Mouse (Mus musculus): ENCODE data around the gene Gm9045. TPM values are rescaled to one million over a fixed set of nuclear protein-coding genes. Genes with fewer than 3 reads are reported as not detected.
"Not testable (repeated sequence)": the region's sequence is repeated elsewhere in the genome, so short reads cannot be mapped to it uniquely, and the experiment has no call there.

Gm9045 gene
- 0.06 and 0.12 TPM in 2 replicates for polyA plus RNA-seq (2016; fragmentation: Nextera tagmentation; extraction: Ambion mirVana)

- H3K4me1 ChIP-seq; H3K27ac ChIP-seq (replicated peaks); H3K4me3 ChIP-seq; H3K36me3 ChIP-seq; H3K27me3 ChIP-seq (ENCODE audit: low read depth, poor library complexity, severe bottlenecking); H3K9me3 ChIP-seq (replicated peaks); DNase-seq (ENCODE audit: low spot score): not testable (repeated sequence)
- no CpG with 5 or more reads among the region's 14 CpGs for WGBS
These were observed at the start of gene Gm9045 for GRCm38 (mm10) chr10:118337731-118338130. Gene Gm9045 (minus strand): TSS chr10:118337831.

GRCm38 (mm10) chr10:118370443-118370842 lies 32.8 kb upstream of the Gm9045 start:
- 19% methylated on average over 10 of the region's 10 CpGs for WGBS
- DNase-seq (ENCODE audit: low spot score): peak; percentile 82
- no peak overlapping the region for H3K27ac ChIP-seq (replicated peaks)
- H3K4me3 ChIP-seq: peak overlapping the region; percentile 16; the same call in 1 of the 2 replicates
- H3K36me3 ChIP-seq: no peaks in the 10 kb centered on the region
- no peaks in the 10 kb centered on the region for H3K4me1 ChIP-seq
- no peaks in the 10 kb centered on the region for H3K27me3 ChIP-seq (ENCODE audit: low read depth, poor library complexity, severe bottlenecking)
- 0 out of 2 replicates have a peak, but pooled peaks cover 4% of the 10 kb centered on the region for H3K9me3 ChIP-seq (replicated peaks)

- no peaks in the 10 kb centered on the region for H3K36me3 ChIP-seq
- no peak overlapping the region for H3K4me3 ChIP-seq
- no peak overlapping the region for H3K27ac ChIP-seq (replicated peaks)
- 88% methylated on average over 9 of the region's 9 CpGs for WGBS
- DNase-seq (ENCODE audit: low spot score): no peak
- H3K27me3 ChIP-seq (ENCODE audit: low read depth, poor library complexity, severe bottlenecking): no peaks in the 10 kb centered on the region
- H3K9me3 ChIP-seq (replicated peaks): 0 out of 2 replicates have a peak, but pooled peaks cover 4% of the 10 kb centered on the region
- H3K4me1 ChIP-seq: no peaks in the 10 kb centered on the region
These were observed 31.9 kb upstream of the Gm9045 start for GRCm38 (mm10) chr10:118369518-118369917.

GRCm38 (mm10) chr10:118354005-118354404 lies 16.4 kb upstream of the Gm9045 start, which contains the start of gene Gm9049:
Gene Gm9049 (minus strand): TSS chr10:118354105.
- H3K4me3 ChIP-seq; DNase-seq (ENCODE audit: low spot score); H3K27me3 ChIP-seq (ENCODE audit: low read depth, poor library complexity, severe bottlenecking); H3K36me3 ChIP-seq; H3K27ac ChIP-seq (replicated peaks); H3K9me3 ChIP-seq (replicated peaks); H3K4me1 ChIP-seq: not testable (repeated sequence)
- WGBS: 67% methylated on average over 1 of the region's 11 CpGs

- H3K9me3 ChIP-seq (replicated peaks); H3K27me3 ChIP-seq (ENCODE audit: low read depth, poor library complexity, severe bottlenecking); H3K36me3 ChIP-seq; H3K27ac ChIP-seq (replicated peaks); DNase-seq (ENCODE audit: low spot score); H3K4me3 ChIP-seq; H3K4me1 ChIP-seq: not testable (repeated sequence)
- 67% methylated on average over 1 of the region's 14 CpGs for WGBS
These were observed 10.9 kb upstream of the Gm9045 start, which contains the start of gene Gm9048 for GRCm38 (mm10) chr10:118348579-118348978. Gene Gm9048 (minus strand): TSS chr10:118348679.

- not testable (repeated sequence) for H3K9me3 ChIP-seq (replicated peaks); DNase-seq (ENCODE audit: low spot score); H3K36me3 ChIP-seq; H3K27me3 ChIP-seq (ENCODE audit: low read depth, poor library complexity, severe bottlenecking); H3K4me3 ChIP-seq; H3K27ac ChIP-seq (replicated peaks); H3K4me1 ChIP-seq
- WGBS: no CpG with 5 or more reads among the region's 14 CpGs
These were observed 5.5 kb upstream of the Gm9045 start, which contains the start of gene Gm9046 for GRCm38 (mm10) chr10:118343155-118343554. Gene Gm9046 (minus strand): TSS chr10:118343255.

- no CpG with 5 or more reads among the region's 14 CpGs for WGBS
- not testable (repeated sequence) for H3K27me3 ChIP-seq (ENCODE audit: low read depth, poor library complexity, severe bottlenecking); H3K9me3 ChIP-seq (replicated peaks); H3K4me3 ChIP-seq; H3K27ac ChIP-seq (replicated peaks); H3K36me3 ChIP-seq; DNase-seq (ENCODE audit: low spot score); H3K4me1 ChIP-seq
These were observed 5.3 kb downstream of the Gm9045 start, which contains the start of gene Gm9044 for GRCm38 (mm10) chr10:118332308-118332707. Gene Gm9044 (minus strand): TSS chr10:118332408.

- H3K36me3 ChIP-seq; DNase-seq (ENCODE audit: low spot score); H3K27me3 ChIP-seq (ENCODE audit: low read depth, poor library complexity, severe bottlenecking); H3K9me3 ChIP-seq (replicated peaks); H3K27ac ChIP-seq (replicated peaks); H3K4me1 ChIP-seq; H3K4me3 ChIP-seq: not testable (repeated sequence)
- no CpG with 5 or more reads among the region's 11 CpGs for WGBS
These were observed 10.8 kb downstream of the Gm9045 start, which contains the start of gene Gm9040 for GRCm38 (mm10) chr10:118326869-118327268. Gene Gm9040 (minus strand): TSS chr10:118326969.

GRCm38 (mm10) chr10:118319024-118319423 lies 18.6 kb downstream of the Gm9045 start:
- no peaks in the 10 kb centered on the region for H3K9me3 ChIP-seq (replicated peaks)
- no peaks in the 10 kb centered on the region for H3K36me3 ChIP-seq
- 87% methylated on average over 8 of the region's 8 CpGs for WGBS
- H3K27ac ChIP-seq (replicated peaks): no peak overlapping the region
- no peak overlapping the region for H3K4me3 ChIP-seq
- DNase-seq (ENCODE audit: low spot score): no peak
- no peaks in the 10 kb centered on the region for H3K27me3 ChIP-seq (ENCODE audit: low read depth, poor library complexity, severe bottlenecking)
- H3K4me1 ChIP-seq: no peaks in the 10 kb centered on the region

- 38% methylated on average over 2 of the region's 2 CpGs for WGBS
- not testable (repeated sequence) for H3K4me1 ChIP-seq; H3K36me3 ChIP-seq; DNase-seq (ENCODE audit: low spot score); H3K9me3 ChIP-seq (replicated peaks); H3K4me3 ChIP-seq; H3K27ac ChIP-seq (replicated peaks); H3K27me3 ChIP-seq (ENCODE audit: low read depth, poor library complexity, severe bottlenecking)
These were observed 35.5 kb downstream of the Gm9045 start for GRCm38 (mm10) chr10:118302133-118302532.

- WGBS: 96% methylated on average over 6 of the region's 6 CpGs
- Histone ChIP-seq H3K4me3 (no peak within 1 kb of the TSS), H3K27me3 (ENCODE audit: low read depth, poor library complexity, severe bottlenecking) (no peaks in the 10 kb centered on the region), H3K36me3 (no peaks in the 10 kb centered on the region), H3K9me3 (replicated peaks) (no peaks in the 10 kb centered on the region), H3K27ac (replicated peaks) (no peak within 1 kb of the TSS), H3K4me1 (no peaks in the 10 kb centered on the region)
- DNase-seq (ENCODE audit: low spot score): no peak
These were observed 42.7 kb downstream of the Gm9045 start, which contains the start of gene Iltifb for GRCm38 (mm10) chr10:118294938-118295337. Gene Iltifb (minus strand): TSS chr10:118295038.

Data from midbrain, embryonic 10.5 days (tissue).